Mouse (Mus musculus): ENCODE data around the gene Kcnj10. TPM values are rescaled to one million over a fixed set of nuclear protein-coding genes. Genes with fewer than 3 reads are reported as not detected.

Kcnj10 gene
- polyA plus RNA-seq, 1 experiment from 2014 or later = not detected

DNA sequence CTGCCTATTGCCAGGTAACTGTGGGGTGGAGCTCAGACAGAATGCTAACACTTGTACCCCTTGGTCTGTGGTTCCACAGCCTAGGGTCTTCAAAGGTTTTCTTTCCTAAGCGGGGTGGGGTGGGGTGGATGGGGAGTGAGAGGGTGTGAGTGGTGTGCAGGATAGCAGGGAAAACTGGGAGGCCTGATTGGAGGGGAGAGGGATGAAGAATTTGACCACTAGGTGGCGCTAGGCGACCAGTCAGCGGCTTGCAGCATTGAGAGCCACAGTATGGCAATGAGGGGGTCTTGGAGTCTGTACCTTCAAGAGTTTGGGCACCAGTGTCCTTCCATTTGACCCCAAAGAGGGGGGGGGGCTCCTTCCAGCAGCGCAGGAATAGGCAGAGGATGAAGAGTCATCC, 71.2 kb downstream of the Kcnj10 start:
- Histone ChIP-seq H3K27me3 (replicated peaks) (peaks cover 14% of the 10 kb centered on the region), H3K27ac (replicated peaks) (no peak overlapping the region), H3K36me3 (no peaks in the 10 kb centered on the region), H3K4me3 (no peak overlapping the region), H3K9ac (no peak overlapping the region), H3K4me2 (no peak overlapping the region), H3K4me1 (no peaks in the 10 kb centered on the region), H3K9me3 (no peaks in the 10 kb centered on the region)
- WGBS = 0% methylated on average over 5 of the region's 5 CpGs
- no peak for ATAC-seq (ENCODE audit: extremely low read depth, insufficient number of reproducible peaks, low FRiP score, low TSS enrichment)

DNA sequence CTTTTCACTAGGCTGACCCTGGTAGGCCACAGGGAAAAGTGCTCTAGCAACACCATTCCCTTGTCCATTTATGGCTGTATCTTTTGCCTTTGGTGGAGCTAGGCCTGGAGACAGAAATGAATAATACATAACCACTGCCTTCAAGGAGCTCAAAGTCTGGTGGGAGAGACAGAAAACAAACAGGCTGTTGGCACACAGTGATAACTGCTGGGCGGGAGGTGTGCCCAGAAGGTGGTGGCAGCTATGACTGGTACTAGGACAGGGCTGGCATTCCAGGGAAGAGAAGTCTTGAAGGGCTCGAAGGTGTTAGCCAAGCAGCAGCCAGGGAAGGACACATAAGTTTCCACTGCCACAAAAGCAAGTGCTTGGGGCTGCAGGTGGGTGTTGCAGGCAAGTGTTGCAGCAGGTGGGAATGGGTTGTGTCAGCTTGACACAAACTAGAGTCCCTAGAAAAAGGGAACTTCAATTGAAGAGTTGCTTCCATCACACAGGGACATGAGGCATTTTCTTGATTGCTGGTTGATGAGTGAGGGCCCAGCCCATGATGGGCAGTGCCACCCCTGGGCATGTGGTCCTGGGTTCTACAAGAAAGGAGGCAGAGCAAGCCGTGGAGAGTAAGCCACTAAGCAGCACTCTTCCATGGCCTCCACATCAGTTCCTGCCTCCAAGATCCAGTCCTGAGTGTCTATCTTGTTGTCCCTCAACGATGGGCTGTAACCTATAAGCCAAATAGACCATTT, 72.7 kb downstream of the Kcnj10 start:
- H3K4me3 ChIP-seq = no peak overlapping the region
- no peak overlapping the region for H3K27ac ChIP-seq (replicated peaks)
- WGBS = 70% methylated on average over 4 of the region's 4 CpGs

DNA sequence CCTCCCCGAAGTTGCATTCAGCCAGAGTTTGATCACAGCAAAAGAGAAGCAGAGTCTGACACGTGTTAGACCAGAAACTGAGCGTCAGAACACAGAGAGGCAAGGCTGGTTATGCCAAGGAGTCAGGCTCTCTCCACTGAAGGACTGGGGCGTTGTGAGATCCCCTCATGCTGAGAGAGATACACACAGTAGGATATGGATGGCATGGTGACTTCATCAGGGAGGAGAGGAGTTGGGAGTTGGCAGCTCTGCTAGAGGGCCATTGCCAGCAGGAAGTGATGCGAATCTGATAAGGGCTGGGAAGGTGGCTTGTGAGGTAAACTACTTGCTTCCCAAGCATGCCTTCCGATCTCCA, 73.2 kb downstream of the Kcnj10 start:
- 78% methylated on average over 6 of the region's 6 CpGs for WGBS
- H3K36me3 ChIP-seq = no peaks in the 10 kb centered on the region
- H3K27ac ChIP-seq (replicated peaks) = no peak overlapping the region
- no peaks in the 10 kb centered on the region for H3K9me3 ChIP-seq
- no peak overlapping the region for H3K4me3 ChIP-seq
- no peak overlapping the region for H3K9ac ChIP-seq
- no peak overlapping the region for H3K4me2 ChIP-seq
- H3K27me3 ChIP-seq (replicated peaks) = no peaks in the 10 kb centered on the region; the same call in 1 of the 2 replicates
- peaks cover 3% of the 10 kb centered on the region; the same call in 1 of the 2 replicates for H3K4me1 ChIP-seq
- ATAC-seq (ENCODE audit: extremely low read depth, insufficient number of reproducible peaks, low FRiP score, low TSS enrichment) = no peak

More for the DNA sequence above, 72.7 kb downstream of the Kcnj10 start:
- Histone ChIP-seq H3K4me2 (no peak overlapping the region), H3K9ac (no peak overlapping the region), H3K36me3 (no peaks in the 10 kb centered on the region), H3K27me3 (replicated peaks) (peaks cover 2% of the 10 kb centered on the region), H3K9me3 (no peaks in the 10 kb centered on the region), H3K4me1 (peaks cover 3% of the 10 kb centered on the region; the same call in 1 of the 2 replicates)
- ATAC-seq (ENCODE audit: extremely low read depth, insufficient number of reproducible peaks, low FRiP score, low TSS enrichment) = no peak

DNA sequence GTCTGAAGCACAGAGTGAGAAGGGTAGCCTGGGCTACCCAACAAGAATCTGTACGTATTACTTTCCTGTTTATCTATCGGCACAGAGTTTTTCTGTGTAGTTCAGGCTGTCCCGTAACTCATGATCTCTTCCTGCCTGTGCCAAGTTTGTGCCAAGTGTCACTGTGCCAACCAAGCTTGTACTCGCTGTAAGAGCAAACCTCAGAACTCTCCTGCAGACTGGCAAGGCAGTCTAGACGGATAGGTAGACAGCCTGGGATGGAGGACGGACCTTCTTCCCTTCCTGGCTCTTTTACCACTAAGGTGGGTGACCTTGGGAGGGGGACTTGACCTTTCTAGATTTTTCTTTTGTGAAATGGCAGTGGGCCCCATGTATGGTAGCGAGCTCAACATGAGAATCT, 74.1 kb downstream of the Kcnj10 start:
- Histone ChIP-seq H3K27me3 (replicated peaks) (no peaks in the 10 kb centered on the region; the same call in 1 of the 2 replicates), H3K4me1 (peaks cover 3% of the 10 kb centered on the region; the same call in 1 of the 2 replicates), H3K27ac (replicated peaks) (no peak overlapping the region), H3K9me3 (no peaks in the 10 kb centered on the region), H3K4me2 (no peak overlapping the region), H3K4me3 (no peak overlapping the region), H3K36me3 (no peaks in the 10 kb centered on the region), H3K9ac (no peak overlapping the region)
- ATAC-seq (ENCODE audit: extremely low read depth, insufficient number of reproducible peaks, low FRiP score, low TSS enrichment) = no peak
- 77% methylated on average over 7 of the region's 7 CpGs for WGBS

DNA sequence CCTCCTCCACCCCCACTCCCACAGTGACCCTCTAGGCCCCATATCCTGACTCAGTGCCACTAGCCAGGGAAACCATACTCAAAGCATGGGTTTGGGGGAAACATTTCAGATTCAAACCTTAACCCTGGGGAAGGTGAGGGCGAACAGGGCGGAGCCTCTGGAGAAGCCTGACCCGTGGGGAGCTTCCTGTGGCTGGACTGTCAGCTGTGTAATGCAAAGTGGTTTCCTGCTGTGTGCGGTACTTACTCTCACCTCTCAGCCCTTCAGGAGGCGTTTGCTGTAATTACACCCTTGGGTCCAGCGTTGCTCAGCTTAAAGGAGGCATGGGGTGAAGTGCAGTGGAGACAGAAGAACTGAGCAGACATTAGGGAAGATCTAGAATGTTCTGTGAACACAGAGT, 77.2 kb downstream of the Kcnj10 start:
- H3K27me3 ChIP-seq (replicated peaks) = no peaks in the 10 kb centered on the region
- H3K27ac ChIP-seq (replicated peaks) = no peak overlapping the region
- H3K4me3 ChIP-seq = no peak overlapping the region
- WGBS = 13% methylated on average over 6 of the region's 6 CpGs
- no peaks in the 10 kb centered on the region for H3K36me3 ChIP-seq
- no peak overlapping the region for H3K4me2 ChIP-seq
- ATAC-seq (ENCODE audit: extremely low read depth, insufficient number of reproducible peaks, low FRiP score, low TSS enrichment) = no peak
- peaks cover 3% of the 10 kb centered on the region; the same call in 1 of the 2 replicates for H3K4me1 ChIP-seq
- H3K9me3 ChIP-seq = no peaks in the 10 kb centered on the region
- no peak overlapping the region for H3K9ac ChIP-seq

DNA sequence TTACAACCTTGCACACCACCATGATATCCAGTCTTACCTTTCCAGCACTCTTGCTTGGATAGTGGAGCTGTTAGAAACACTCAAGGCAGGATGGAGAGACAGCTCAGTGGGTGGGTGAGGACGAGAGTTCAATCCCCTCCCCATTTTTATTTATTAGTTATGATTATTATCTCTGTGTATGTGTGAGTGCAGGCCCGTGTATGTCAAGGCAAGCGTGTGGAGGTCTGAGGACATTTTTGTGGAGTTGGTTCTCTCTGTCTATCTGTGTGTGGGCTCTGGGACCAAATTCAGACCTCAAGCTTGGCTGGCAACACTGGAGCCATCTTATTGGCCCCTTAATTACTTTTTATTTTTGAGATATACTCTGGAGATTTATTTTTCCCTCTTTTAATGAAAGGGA, 77.6 kb downstream of the Kcnj10 start:
- peaks cover 5% of the 10 kb centered on the region for H3K4me1 ChIP-seq
- H3K4me2 ChIP-seq = no peak overlapping the region
- H3K9ac ChIP-seq = no peak overlapping the region
- H3K9me3 ChIP-seq = no peaks in the 10 kb centered on the region
- WGBS = 64% methylated on average over 3 of the region's 3 CpGs
- no peaks in the 10 kb centered on the region for H3K36me3 ChIP-seq
- H3K27ac ChIP-seq (replicated peaks) = no peak overlapping the region
- ATAC-seq (ENCODE audit: extremely low read depth, insufficient number of reproducible peaks, low FRiP score, low TSS enrichment) = no peak
- no peak overlapping the region for H3K4me3 ChIP-seq
- no peaks in the 10 kb centered on the region for H3K27me3 ChIP-seq (replicated peaks)

DNA sequence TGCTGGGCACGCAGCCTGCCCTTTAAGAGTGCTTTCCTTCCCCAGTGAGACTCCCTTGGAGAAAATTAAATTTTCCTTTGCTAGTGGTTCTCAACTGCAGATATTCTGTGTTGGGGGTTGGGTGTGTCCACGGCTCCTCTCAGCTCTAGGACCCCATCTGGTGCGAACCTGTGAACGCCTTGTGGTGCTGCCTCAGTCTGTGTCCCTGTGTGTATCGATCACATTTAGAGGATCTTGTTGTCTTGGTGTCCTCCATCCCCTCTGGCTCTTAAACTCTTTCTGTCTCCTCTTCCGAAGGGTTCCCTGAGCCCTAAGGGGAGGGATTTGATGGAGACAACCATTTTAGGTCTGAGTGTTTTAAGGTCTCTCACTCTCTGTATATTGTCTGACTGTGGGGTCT, 79.2 kb downstream of the Kcnj10 start:
- 76% methylated on average over 6 of the region's 6 CpGs for WGBS
- Histone ChIP-seq H3K9me3 (no peaks in the 10 kb centered on the region), H3K4me3 (no peak overlapping the region), H3K27ac (replicated peaks) (no peak overlapping the region), H3K9ac (no peak overlapping the region), H3K4me1 (peaks cover 8% of the 10 kb centered on the region), H3K36me3 (no peaks in the 10 kb centered on the region), H3K27me3 (replicated peaks) (no peaks in the 10 kb centered on the region), H3K4me2 (no peak overlapping the region)
- no peak for ATAC-seq (ENCODE audit: extremely low read depth, insufficient number of reproducible peaks, low FRiP score, low TSS enrichment)

DNA sequence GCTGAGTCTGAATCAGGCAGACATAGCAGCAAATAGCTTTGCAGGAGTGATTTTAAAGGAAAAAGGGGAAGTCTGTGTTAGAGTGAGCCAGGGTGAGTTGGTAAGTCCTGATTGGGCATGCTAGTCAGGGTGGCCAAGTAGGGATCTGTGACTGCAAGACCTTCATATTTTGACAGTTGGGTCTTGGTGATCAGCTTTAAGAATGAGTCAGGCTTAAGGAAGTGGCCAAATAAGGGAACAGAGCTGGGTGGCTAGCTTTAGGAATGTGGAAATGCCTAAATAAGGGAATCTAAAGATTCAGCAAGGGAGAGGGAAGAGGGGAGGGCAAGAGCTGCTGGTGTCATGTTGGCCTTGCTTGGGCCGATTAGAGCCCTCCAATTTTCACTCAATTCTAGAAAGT, 82.4 kb downstream of the Kcnj10 start:
- Histone ChIP-seq H3K9me3 (no peaks in the 10 kb centered on the region), H3K27ac (replicated peaks) (no peak overlapping the region), H3K9ac (no peak overlapping the region), H3K27me3 (replicated peaks) (no peaks in the 10 kb centered on the region), H3K4me3 (no peak overlapping the region), H3K4me1 (peaks cover 5% of the 10 kb centered on the region), H3K4me2 (no peak overlapping the region), H3K36me3 (no peaks in the 10 kb centered on the region)
- ATAC-seq (ENCODE audit: extremely low read depth, insufficient number of reproducible peaks, low FRiP score, low TSS enrichment) = no peak
- 7% methylated on average over 1 of the region's 1 CpGs for WGBS

Other genes with a start within 250 kb of the Kcnj10 start
- 124 and 131 TPM in 2 replicates for gene Pex19, start 214.5 kb upstream of the Kcnj10 start, polyA plus RNA-seq (2015; fragmentation: Nextera tagmentation; extraction: Ambion mirVana)
- 106 and 108 TPM in 2 replicates for gene Dcaf8, start 193.1 kb upstream of the Kcnj10 start, polyA plus RNA-seq (2015; fragmentation: Nextera tagmentation; extraction: Ambion mirVana)
- gene Pea15a, start 134.4 kb upstream of the Kcnj10 start, polyA plus RNA-seq (2015; fragmentation: Nextera tagmentation; extraction: Ambion mirVana) = 169 and 180 TPM in 2 replicates
- 162 and 211 TPM in 2 replicates for gene Casq1, start 121.3 kb upstream of the Kcnj10 start, polyA plus RNA-seq (2015; fragmentation: Nextera tagmentation; extraction: Ambion mirVana)
- 0.21 and 0.52 TPM in 2 replicates for gene Atp1a4, start 82.8 kb upstream of the Kcnj10 start, polyA plus RNA-seq (2015; fragmentation: Nextera tagmentation; extraction: Ambion mirVana)
- 27.8 and 31.6 TPM in 2 replicates for gene Igsf8, start 79.6 kb upstream of the Kcnj10 start, polyA plus RNA-seq (2015; fragmentation: Nextera tagmentation; extraction: Ambion mirVana)
- 17.0 and 20.8 TPM in 2 replicates for gene Atp1a2, start 43.1 kb upstream of the Kcnj10 start, polyA plus RNA-seq (2015; fragmentation: Nextera tagmentation; extraction: Ambion mirVana)
- gene Kcnj9, start 11.9 kb upstream of the Kcnj10 start, polyA plus RNA-seq (2015; fragmentation: Nextera tagmentation; extraction: Ambion mirVana) = not detected in 2 replicates
- gene Pigm, start 35.3 kb downstream of the Kcnj10 start, polyA plus RNA-seq (2015; fragmentation: Nextera tagmentation; extraction: Ambion mirVana) = 4.4 and 4.7 TPM in 2 replicates
- 1.2 and 1.3 TPM in 2 replicates for gene Slamf9, start 134.1 kb downstream of the Kcnj10 start, polyA plus RNA-seq (2015; fragmentation: Nextera tagmentation; extraction: Ambion mirVana)
- gene Igsf9, start 140.6 kb downstream of the Kcnj10 start, polyA plus RNA-seq (2015; fragmentation: Nextera tagmentation; extraction: Ambion mirVana) = 9.2 and 9.6 TPM in 2 replicates
- 312 and 327 TPM in 2 replicates for gene Tagln2, start 158.8 kb downstream of the Kcnj10 start, polyA plus RNA-seq (2015; fragmentation: Nextera tagmentation; extraction: Ambion mirVana)
- gene Cfap45, start 179.6 kb downstream of the Kcnj10 start, polyA plus RNA-seq (2015; fragmentation: Nextera tagmentation; extraction: Ambion mirVana) = 1.9 and 2.4 TPM in 2 replicates
- 0.15 and 0.25 TPM in 2 replicates for gene Vsig8, start 214.7 kb downstream of the Kcnj10 start, polyA plus RNA-seq (2015; fragmentation: Nextera tagmentation; extraction: Ambion mirVana)
- gene Slamf8, start 249.4 kb downstream of the Kcnj10 start, polyA plus RNA-seq (2015; fragmentation: Nextera tagmentation; extraction: Ambion mirVana) = not detected in 2 replicates